Mouse (Mus musculus) macrophage (primary cell): ENCODE data around the gene Dnaic2. TPM values are rescaled to one million over a fixed set of nuclear protein-coding genes. Genes with fewer than 3 reads are reported as not detected.
A peak's percentile ranks its signal among the peaks of the same experiment; 100 is the strongest.

ENCODE experiments used
- H3K27ac ChIP-seq: fragments of 350-480 bp; formaldehyde crosslinking; 2 replicates; pipeline ENCODE4 v1.9.0; 2021
- H3K36me3 ChIP-seq: fragments of 350-480 bp; formaldehyde crosslinking; 2 replicates; pipeline ENCODE4 v1.9.0; 2021; ENCODE audit errors: inconsistent target
- H3K4me3 ChIP-seq: fragments of 350-480 bp; formaldehyde crosslinking; 2 replicates; pipeline ENCODE4 v1.9.0; 2021; ENCODE audit errors: inconsistent target
- H3K79me2 ChIP-seq: fragments of 350-480 bp; formaldehyde crosslinking; 2 replicates; pipeline ENCODE4 v1.9.0; 2021; ENCODE audit errors: inconsistent target
- WGBS: methylation state at CpG from one replicate; pipeline ENCODE4 v1.1.7; 2026; ENCODE audit warnings: inconsistent platforms; ENCODE audit not compliant: missing documents; 5-methylcytosine and 5-hydroxymethylcytosine counted together
- polyA plus RNA-seq: library from polyadenylated mRNA; stranded (reverse); fragments of 250-400 nt; gene quantifications from 3 replicates; pipeline ENCODE4 v1.2.4, GENCODE M21; 2018; ENCODE audit warnings: inconsistent platforms

Dnaic2 gene
- polyA plus RNA-seq, 1 experiment from 2014 or later: not detected

- no peak overlapping the region for H3K27ac ChIP-seq
- 94% methylated on average over 10 of the region's 10 CpGs for WGBS
Measured at GRCm38 (mm10) chr11:114720535-114720934, 6.7 kb upstream of the Dnaic2 start.

GRCm38 (mm10) chr11:114722438-114722837 is 4.8 kb upstream of the Dnaic2 start:
- peaks cover 12% of the 10 kb centered on the region; the same call in 1 of the 2 replicates for H3K36me3 ChIP-seq
- H3K79me2 ChIP-seq: no peaks in the 10 kb centered on the region
- H3K4me3 ChIP-seq: no peak overlapping the region
- WGBS: 93% methylated on average over 8 of the region's 8 CpGs
- no peak overlapping the region for H3K27ac ChIP-seq

More at GRCm38 (mm10) chr11:114720535-114720934, 6.7 kb upstream of the Dnaic2 start:
- no peak overlapping the region for H3K4me3 ChIP-seq
- H3K36me3 ChIP-seq: peaks cover 23% of the 10 kb centered on the region
- H3K79me2 ChIP-seq: no peaks in the 10 kb centered on the region

DNA sequence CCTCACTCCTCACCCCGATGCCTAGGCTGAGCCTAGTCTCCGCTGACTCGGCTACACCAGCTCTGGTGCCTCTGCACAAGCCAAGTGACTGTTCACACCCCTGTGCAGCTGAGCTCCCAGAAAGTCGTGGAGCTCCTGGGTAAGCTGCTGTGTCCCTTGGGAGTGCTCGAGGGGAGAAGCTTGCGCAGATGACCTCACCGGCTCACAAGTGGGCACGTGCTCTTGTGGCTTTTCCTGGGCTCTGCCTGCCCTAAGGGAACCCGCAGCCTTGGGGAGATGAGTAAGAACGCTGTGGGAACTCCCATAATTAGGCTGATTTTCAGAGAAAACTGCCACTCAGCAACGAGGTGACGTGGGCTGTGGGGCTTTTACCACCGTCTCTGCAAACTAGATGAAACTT is 4.2 kb upstream of the Dnaic2 start:
- H3K79me2 ChIP-seq: no peaks in the 10 kb centered on the region
- 0 out of 2 replicates have a peak overlapping the region, but pooled peaks have one; percentile 7 for H3K27ac ChIP-seq
- H3K36me3 ChIP-seq: peaks cover 12% of the 10 kb centered on the region; the same call in 1 of the 2 replicates
- 82% methylated on average over 13 of the region's 13 CpGs for WGBS
- no peak overlapping the region for H3K4me3 ChIP-seq

DNA sequence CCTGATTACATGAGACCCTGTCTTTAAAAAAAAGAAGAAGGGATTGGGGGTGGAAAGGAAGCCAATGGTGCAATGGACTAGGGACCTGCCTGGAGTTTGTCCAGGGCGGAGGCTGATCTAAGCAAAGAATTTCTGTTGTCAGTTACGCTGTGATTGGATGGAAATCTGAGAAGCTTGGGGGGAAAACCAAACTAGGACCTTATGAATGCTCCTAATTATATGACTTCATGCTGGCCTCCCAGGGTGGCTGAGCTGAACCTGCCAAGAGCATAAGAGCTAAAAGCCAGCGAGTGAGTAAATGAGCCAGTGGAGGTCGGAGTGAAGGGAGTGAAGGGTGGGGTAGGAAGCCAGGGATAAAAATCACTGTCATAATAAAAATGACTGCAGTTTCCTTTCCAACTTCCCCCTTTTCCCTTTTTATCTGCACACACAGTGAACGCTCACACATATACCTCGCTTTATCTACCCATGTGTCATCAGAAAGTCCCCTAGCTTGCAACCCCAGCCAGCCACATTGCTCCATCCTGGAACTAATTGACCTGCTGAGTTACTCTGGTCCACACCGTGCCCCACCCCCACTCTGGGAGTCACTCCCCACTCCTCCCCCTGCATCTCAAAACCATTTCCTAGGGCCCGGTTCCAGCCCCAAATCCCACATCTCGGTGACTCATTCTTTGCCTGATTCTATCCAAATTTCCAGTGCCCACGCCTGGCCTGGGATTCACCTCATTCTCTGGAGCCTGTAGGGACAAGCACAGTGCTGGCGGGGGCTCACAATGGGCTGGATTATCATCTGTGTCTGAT is 2.2 kb upstream of the Dnaic2 start:
- Histone ChIP-seq H3K27ac (no peak overlapping the region), H3K79me2 (no peaks in the 10 kb centered on the region), H3K4me3 (no peak overlapping the region), H3K36me3 (peaks cover under 1% of the 10 kb centered on the region; the same call in 1 of the 2 replicates)
- WGBS: 62% methylated on average over 11 of the region's 11 CpGs

- WGBS: 60% methylated on average over 5 of the region's 5 CpGs
- Histone ChIP-seq H3K27ac (no peak overlapping the region), H3K36me3 (no peaks in the 10 kb centered on the region), H3K4me3 (no peak overlapping the region), H3K79me2 (no peaks in the 10 kb centered on the region)
Measured at GRCm38 (mm10) chr11:114727826-114728186, 598 bp downstream of the Dnaic2 start.

- Histone ChIP-seq H3K79me2 (no peaks in the 10 kb centered on the region), H3K4me3 (no peak overlapping the region), H3K27ac (no peak overlapping the region), H3K36me3 (no peaks in the 10 kb centered on the region)
- 40% methylated on average over 5 of the region's 5 CpGs for WGBS
Measured at GRCm38 (mm10) chr11:114728333-114728732, 1.1 kb downstream of the Dnaic2 start.

DNA sequence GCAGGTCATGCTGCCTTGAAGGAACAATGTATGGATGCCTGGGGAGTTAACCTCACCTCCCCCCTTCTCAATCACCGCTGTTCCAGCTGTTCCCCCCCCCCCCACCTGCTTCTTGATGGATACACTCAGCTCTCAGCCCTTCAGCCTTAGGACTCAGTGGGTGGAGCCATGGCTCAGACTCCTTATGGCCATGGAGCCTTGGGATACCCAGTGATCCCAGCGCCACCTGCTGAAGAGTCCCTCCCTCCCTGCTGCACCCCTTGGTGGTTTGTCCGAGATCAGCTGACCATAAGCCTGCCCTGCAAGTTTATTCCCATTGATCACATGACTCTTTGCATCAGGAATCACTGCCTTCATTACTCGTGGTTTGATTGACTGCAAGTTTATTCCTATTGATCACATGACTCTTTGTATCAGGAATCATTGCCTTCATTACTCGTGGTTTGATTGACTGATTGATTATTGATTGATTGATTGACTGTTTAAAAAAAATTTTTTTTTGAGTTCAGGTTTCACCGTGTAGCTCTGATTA is 2.7 kb downstream of the Dnaic2 start:
- no peaks in the 10 kb centered on the region for H3K36me3 ChIP-seq
- H3K4me3 ChIP-seq: no peak overlapping the region
- no peak overlapping the region for H3K27ac ChIP-seq
- 89% methylated on average over 5 of the region's 6 CpGs for WGBS
- H3K79me2 ChIP-seq: no peaks in the 10 kb centered on the region

DNA sequence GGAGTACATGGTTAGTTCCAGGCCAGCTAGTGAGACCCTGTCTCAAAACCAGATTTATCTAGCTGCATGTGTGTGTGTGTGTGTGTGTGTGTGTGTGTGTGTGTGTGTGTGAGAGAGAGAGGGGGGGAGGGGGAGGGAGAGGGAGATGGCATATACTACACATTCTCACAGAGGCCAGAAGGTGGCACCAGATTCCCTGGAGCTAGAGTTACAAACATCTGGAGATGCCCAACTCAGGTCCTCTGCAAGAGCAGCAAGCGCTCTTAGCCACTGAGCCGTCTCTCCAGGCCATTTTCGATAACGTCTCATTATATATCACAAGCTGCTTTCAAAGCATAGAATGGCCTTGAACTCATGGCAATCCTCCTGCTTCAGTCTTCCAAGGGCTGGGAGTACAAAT is 4.5 kb downstream of the Dnaic2 start:
- Histone ChIP-seq H3K79me2 (no peaks in the 10 kb centered on the region), H3K4me3 (no peak overlapping the region), H3K27ac (no peak overlapping the region), H3K36me3 (no peaks in the 10 kb centered on the region)
- 94% methylated on average over 4 of the region's 4 CpGs for WGBS

DNA sequence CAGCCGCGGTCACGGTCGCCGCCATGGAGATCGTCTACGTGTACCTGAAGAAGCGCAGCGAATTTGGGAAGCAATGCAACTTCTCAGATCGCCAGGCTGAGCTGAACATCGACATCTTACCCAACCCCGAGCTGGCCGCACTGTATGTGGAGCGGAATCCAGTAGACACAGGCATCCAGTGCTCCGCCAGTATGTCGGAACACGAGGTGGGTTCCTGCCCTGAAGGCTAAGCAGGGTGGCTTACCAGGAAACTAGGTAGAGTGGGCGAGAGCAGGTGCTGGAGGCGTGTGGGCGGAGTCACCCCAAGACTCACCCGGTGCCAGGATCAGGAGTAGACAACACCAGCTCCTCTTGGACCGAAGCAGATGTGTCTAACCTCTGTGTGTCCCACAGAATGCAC is 5.7 kb downstream of the Dnaic2 start:
- Histone ChIP-seq H3K79me2 (no peaks in the 10 kb centered on the region), H3K36me3 (no peaks in the 10 kb centered on the region), H3K4me3 (no peak overlapping the region), H3K27ac (no peak overlapping the region)
- WGBS: 82% methylated on average over 22 of the region's 22 CpGs

DNA sequence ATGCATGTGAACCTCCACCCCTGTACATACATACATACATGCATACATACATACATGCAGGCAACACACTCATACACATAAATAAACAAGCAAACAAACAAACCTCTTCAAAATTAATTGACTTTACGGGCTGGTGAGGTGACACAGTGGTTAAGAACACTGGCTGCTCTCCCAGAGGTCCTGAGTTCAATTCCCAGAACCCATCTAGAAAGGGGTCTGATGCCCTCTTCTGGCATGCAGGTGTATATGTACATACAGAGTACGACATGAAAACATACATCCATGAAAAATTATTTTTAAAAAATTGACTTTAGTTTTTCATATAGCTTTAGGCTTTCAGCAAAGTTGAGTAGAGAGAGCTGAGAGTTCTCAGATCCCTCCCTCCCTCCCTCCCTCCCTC is 8.9 kb downstream of the Dnaic2 start:
- no peaks in the 10 kb centered on the region for H3K79me2 ChIP-seq
- H3K4me3 ChIP-seq: no peak overlapping the region
- H3K27ac ChIP-seq: no peak overlapping the region
- WGBS: 75% methylated on average over 2 of the region's 2 CpGs
- no peaks in the 10 kb centered on the region for H3K36me3 ChIP-seq

DNA sequence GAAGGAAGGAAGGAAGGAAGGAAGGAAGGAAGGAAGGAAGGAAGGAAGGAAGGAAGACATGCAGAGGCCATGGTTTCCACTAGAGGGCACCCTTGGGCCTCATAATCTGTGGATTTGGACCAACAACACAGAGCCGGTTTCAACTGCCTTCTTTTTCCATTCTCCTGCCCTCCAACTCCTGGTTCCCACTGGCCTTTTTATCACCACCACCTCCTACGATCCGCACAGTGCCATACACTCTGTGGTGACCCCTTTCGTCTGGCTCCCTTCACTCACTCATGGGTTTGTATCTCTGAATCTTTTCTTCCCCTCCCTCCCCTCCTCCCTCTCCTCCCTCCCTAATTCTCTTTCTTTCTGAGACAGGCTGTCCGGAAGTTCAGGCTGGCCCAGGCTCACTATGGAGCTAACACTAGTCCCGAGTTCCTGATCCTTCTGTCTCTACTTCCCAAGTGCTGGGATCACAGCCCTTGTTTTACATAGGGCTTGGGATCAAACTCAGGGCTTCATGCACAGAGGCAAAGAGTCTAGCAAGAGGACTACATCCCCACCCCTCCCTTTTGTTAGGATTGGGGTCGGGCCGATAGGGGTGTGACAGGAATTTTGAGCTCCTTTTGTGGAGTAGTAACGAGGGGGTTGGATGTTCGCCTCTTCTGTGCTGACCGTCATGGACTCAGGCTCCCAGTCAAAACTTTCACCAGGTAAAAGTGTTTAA is 9.9 kb downstream of the Dnaic2 start:
- Histone ChIP-seq H3K79me2 (no peaks in the 10 kb centered on the region), H3K4me3 (no peak overlapping the region), H3K36me3 (no peaks in the 10 kb centered on the region), H3K27ac (no peak overlapping the region)
- 77% methylated on average over 8 of the region's 11 CpGs for WGBS

DNA sequence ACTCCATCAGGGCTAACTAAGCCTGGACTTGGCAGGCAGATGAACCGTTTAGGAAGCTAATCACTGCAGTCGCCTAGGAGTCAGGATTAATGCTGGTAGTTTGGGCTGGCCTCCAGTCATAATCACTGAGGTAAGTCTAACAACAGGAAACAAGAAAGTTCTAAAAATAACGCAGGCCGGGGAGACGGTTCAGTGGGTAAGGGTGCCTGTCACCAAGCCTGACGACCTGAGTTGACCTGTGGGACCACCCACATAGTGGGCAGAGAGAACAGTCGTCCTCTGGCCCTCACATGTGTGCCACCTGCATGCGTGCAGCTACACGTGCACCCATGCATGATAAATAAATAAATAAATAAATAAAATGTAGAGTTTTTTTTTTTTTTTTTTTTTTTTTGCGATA is 13.4 kb downstream of the Dnaic2 start:
- Histone ChIP-seq H3K4me3 (no peak overlapping the region), H3K27ac (no peak overlapping the region), H3K36me3 (no peaks in the 10 kb centered on the region), H3K79me2 (no peaks in the 10 kb centered on the region)
- 13% methylated on average over 8 of the region's 10 CpGs for WGBS

DNA sequence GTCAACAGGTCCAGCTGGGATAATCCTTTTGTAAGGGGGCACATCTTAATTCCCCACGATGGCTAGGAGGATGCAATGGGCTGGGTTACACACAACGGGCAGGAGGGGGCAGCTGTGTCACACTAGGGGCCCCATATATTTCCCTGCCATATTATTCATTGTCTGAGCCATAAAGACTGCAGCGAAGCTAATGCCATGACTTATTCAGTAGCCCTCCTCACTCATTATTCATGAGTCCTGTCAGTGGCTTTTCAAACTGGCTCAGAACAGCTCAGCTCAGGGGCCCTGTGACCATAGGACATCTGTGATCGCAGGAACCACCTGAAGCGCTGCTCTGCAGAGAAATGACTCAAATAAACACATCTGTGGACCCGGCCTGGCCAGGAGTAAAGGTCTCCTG is 14.2 kb downstream of the Dnaic2 start:
- Histone ChIP-seq H3K4me3 (no peak overlapping the region), H3K36me3 (no peaks in the 10 kb centered on the region), H3K27ac (no peak overlapping the region), H3K79me2 (no peaks in the 10 kb centered on the region)
- WGBS: 78% methylated on average over 6 of the region's 6 CpGs

DNA sequence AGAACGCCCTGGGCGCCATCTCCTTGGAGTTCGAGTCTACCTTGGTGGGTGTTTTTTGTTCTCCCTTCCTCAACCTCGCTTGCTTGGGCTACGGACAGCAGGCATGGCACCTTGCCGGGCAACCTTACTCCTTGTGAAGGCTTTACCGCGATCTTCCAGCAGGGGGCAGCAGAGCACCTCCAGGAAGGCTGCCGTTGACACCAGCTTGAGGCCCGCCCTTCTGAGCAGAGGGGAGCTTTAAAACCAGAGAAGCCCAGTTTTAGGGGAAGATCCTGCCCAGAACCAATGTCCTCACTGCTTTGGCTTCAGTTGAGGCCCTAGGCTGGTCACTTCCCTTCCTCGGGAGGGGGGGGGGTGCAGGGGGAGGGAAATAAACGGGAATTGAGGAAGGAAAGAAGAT is 17.9 kb downstream of the Dnaic2 start:
- WGBS: 2% methylated on average over 12 of the region's 12 CpGs

DNA sequence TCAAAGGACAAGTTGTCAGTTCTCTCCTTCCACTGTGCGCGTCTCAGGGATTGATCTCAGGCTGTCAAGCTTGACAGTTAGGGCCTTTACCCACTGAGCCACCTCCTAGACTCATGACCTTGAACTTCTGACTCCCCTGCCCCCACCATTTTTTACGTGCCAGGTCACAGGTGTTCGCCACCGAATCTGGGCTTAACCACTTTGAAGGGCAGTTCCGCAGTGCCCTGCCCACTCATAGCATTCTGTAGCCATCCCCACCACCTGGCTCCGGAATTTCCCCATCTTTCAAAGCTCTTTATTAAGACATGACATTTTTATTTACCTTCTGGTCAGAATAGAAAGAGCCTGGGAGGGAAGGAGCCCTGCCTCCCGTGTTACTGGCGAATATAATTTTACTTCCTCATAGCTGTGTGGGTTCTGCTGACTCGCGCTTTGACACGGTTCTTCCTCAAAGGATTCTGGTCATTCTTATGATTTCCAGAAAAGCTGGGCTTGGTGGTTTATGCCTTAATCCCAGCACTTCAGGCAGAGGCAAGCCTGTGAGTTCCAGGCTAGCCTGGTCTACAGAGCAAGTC is 20.4 kb downstream of the Dnaic2 start:
- H3K36me3 ChIP-seq: no peaks in the 10 kb centered on the region
- no peak overlapping the region for H3K27ac ChIP-seq
- H3K79me2 ChIP-seq: no peaks in the 10 kb centered on the region
- no peak overlapping the region for H3K4me3 ChIP-seq
- 23% methylated on average over 11 of the region's 12 CpGs for WGBS

More for the DNA sequence above, 17.9 kb downstream of the Dnaic2 start:
- H3K27ac ChIP-seq: no peak overlapping the region
- H3K36me3 ChIP-seq: no peaks in the 10 kb centered on the region
- no peaks in the 10 kb centered on the region for H3K79me2 ChIP-seq
- no peak overlapping the region for H3K4me3 ChIP-seq
